Mouse (Mus musculus): ENCODE measurements around the gene Mapkap1.

DNA sequence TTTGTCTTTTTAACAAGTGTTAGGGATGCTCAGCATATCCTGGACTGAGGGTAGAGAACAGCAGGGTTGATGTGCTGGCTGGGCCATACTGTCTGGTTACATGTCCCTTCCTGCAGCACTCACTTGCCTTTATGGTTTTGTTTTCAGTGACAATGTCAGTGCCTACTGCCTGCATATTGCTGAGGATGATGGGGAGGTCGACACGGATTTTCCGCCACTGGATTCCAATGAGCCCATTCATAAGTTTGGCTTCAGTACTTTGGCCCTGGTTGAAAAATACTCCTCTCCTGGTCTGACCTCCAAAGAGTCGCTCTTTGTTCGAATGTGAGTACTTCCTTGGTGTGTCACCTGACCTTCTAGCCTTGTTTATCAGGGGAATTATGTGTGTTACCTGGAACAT lies 112.0 kb downstream of the Mapkap1 start:
- no peak for TF ChIP-seq CTCF (IDR thresholded peaks at IDR 0.05; ENCODE audit: low read depth)
- no peak for TF ChIP-seq EP300 (optimal IDR thresholded peaks at IDR 0.05)

Data from stomach, postnatal 0 days (tissue).